Mouse (Mus musculus) spleen, postnatal 14 days (tissue): ENCODE results near the gene Zbtb3.
A peak's percentile ranks its signal among the peaks of the same experiment; 100 is the strongest.

ENCODE experiments used
- DNase-seq, 2 experiments: peaks; one replicate each; pipeline ENCODE4 v3.0.0; 2021 to 2022; ENCODE audit warnings: low spot score in 2 of 2

The Zbtb3 gene

GRCm38 (mm10) chr19:8839908-8840791, 37.8 kb downstream of the Zbtb3 start:
- DNase-seq = peak; percentile 58 to 70

DNA sequence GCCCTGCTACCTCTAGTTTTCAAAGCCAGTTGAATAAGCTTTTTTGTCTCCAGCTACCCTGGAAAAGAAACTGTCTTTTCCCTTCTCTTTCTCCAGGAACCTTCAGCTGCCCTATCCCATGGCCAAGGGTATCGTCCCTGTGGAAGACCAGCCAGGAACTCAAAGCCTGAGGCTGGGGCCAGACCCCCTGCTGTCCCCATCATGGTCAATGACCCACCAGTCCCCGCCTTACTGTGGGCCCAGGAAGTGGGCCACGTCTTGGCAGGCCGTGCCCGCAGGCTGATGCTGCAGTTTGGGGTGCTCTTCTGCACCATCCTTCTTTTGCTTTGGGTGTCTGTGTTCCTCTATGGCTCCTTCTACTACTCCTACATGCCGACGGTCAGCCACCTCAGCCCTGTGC, 38.7 kb downstream of the Zbtb3 start:
- no peak for DNase-seq

GRCm38 (mm10) chr19:8842961-8843360, 40.6 kb downstream of the Zbtb3 start:
- DNase-seq = no peak

- DNase-seq = peak; percentile 51 to 75
Observed at GRCm38 (mm10) chr19:8844371-8845129, 42.2 kb downstream of the Zbtb3 start.

- DNase-seq = no peak
Observed at GRCm38 (mm10) chr19:8848356-8848755, 46.0 kb downstream of the Zbtb3 start.

DNA sequence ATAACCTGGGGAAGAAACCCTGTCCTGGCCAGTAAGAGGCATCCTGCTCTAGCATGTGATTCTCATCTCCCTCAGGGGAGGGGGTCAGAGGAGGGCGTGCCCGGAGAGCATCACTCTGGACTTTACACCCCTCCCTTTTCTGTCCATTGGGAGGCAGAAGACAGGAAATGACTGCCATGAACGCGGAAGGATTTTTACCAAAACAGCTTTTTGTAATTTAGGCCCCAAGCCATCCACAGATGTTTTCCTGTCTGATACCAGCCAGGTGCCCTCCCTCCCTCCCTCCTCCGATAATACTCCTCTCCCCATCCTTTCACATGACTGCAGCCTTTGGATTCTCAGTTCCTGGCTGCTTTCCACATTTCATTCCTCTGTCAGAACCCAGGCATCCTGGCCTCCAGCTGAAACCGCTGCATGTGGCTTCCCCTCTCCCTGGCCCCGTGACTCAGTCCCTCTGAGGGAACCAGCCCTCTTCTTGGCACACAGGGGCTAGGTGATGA, 48.1 kb downstream of the Zbtb3 start, which contains the start of gene Lrrn4cl:
Lrrn4cl (plus strand) TSS at position 367 of the 500 bp plus-strand sequence.
- DNase-seq = no peak

GRCm38 (mm10) chr19:8851639-8852038, 49.3 kb downstream of the Zbtb3 start:
- DNase-seq = no peak

GRCm38 (mm10) chr19:8852236-8852928, 50.0 kb downstream of the Zbtb3 start:
- DNase-seq = no peak

DNA sequence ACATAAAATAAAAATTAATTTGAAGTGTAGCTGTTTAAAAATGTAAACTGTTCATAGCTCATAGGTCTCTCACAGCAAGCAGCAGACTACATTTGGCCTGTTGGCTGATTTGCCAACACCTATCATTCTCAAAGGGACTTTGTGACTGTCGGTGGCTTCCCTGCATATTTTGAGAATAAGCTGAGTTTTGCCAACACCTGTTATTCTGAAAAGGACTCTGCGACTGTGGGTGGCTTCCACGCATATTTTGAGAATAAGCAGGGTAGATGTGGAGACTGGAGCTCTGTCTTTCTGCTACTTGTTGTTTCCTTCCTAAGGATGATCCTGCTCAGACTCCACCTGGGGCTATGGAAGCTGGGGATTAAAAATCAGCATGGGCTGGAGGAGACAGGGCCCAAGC, 50.8 kb downstream of the Zbtb3 start:
- DNase-seq = no peak
